Mouse (Mus musculus) granulocyte monocyte progenitor cell, adult 5-6 weeks (primary cell): ENCODE measurements around the gene Htr6. TPM values are rescaled to one million over a fixed set of nuclear protein-coding genes. Genes with fewer than 3 reads are reported as not detected.

Experiments
- ATAC-seq: replicated peaks from 2 replicates; pipeline ENCODE4 v1.8.0; 2016; ENCODE audit warnings: mild to moderate bottlenecking, moderate TSS enrichment, inconsistent platforms; ENCODE audit not compliant: poor library complexity, severe bottlenecking
- total RNA-seq, 2 experiments: library from RNA; stranded (forward) in 1 of 2; stranded (reverse) in 1 of 2; fragments of 200-712, 200-1000 nt in 1 of 2; fragments of >200 nt in 1 of 2; fragmentation: Nextera tagmentation in 1 of 2; gene quantifications; 2 replicates each; pipeline ENCODE4 v1.2.3; 2014 to 2017

Htr6 gene
- total RNA-seq, 2 experiments from 2014 or later, result not detected

DNA sequence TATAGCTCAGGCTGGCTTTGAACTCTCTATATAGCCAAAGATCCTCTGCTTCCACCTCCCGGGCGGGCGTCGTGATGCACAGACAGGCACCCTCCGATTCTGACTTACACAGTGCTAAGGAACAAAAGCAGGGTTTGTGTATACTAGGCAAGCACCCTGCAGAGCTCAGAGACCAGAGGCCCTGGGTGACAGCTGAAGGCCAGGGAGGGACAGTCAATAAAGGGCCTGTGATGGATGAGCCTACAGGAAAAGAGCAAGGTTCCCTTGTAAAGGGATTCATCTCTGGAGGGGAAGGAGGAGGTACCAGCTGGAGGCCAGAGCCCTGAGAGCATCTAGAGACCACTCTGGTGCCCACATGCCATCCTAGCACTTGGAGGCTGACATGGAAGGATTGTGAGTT is 22.0 kb downstream of the Htr6 start:
- no peak for ATAC-seq

DNA sequence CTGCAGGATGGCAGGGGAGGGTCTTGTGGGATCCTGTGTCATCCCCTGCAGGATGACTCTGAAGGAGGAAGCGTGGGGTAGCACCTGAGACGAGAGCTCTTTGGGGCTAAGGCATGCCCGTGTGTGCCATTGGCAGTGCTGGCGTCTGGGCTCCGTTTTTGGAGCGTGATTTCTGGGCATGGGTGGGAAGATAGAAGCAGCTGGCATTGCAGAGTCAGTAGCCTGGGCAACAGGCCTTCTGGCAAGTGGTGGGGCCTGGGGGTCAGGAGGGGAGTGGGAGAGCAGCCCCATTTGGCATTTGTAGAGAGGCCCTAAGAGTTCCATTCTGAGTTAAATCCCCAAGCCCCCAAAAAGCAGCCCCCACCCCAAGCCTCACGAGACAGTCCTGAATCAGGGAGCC is 22.6 kb downstream of the Htr6 start:
- ATAC-seq, result no peak

DNA sequence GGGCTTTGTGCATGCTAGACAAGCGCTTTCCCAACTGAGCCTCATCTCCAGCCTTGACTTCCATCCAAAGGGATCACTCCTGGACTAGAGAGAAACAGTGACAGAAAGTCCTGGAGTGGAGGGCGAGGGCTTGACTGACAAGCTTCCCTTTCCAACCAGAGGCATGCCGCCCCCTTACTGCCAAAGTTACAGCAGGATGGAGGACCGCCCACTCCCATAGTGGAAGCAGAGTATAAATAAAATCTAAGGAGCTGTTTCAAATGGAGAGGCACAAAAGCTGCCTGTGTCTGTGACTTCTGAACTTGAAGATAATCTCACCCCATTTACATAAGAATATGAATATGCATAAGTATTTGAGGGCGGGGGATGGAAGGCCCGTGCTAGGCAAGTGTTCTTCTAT is 26.9 kb downstream of the Htr6 start:
- ATAC-seq, result no peak

- ATAC-seq, result no peak
These were observed 29.0 kb downstream of the Htr6 start for GRCm38 (mm10) chr4:139046354-139046753.

DNA sequence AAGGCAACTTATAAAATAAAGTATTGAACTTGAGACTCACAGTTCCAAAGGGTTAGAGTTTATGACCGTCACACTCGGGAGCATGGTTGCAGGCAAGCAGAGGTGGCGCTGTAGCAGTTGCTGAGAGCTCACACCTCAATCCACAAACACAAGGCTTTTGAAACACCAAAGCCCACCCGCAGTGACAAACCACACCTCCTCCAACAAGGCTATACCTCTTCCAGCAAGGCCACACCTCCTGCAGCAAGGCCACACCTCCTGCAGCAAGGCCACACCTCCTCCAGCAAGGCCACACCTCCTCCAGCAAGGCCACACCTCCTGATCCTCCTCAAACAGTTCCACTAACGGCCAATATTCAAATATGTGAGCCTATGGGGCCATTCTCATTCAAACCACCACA is 30.8 kb downstream of the Htr6 start:
- no peak for ATAC-seq

GRCm38 (mm10) chr4:139043600-139043999 is 31.8 kb downstream of the Htr6 start:
- peak; percentile 93 for ATAC-seq

DNA sequence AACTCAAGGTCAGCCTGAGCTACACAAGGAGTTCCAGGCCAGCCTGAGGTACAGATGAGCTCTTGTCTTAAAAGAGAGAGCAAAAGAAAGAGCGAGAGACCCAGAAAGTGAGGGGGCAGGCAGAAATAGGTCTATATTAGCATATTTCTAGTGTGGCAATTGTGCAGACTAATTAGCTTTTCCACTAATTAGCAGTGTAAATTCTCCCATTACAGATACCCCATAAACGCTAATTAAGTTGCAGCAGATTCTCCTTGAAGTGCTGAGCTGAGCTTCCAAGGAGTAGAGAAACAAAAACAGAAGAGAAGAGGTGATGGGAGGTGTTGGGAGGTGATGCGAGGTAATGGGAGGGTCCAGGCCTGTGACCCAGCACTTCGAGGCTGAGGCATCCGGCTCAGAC is 32.8 kb downstream of the Htr6 start:
- no peak for ATAC-seq

- ATAC-seq, result no peak
These were observed 35.1 kb downstream of the Htr6 start for GRCm38 (mm10) chr4:139040084-139040839.

- no peak for ATAC-seq
These were observed 37.4 kb downstream of the Htr6 start for GRCm38 (mm10) chr4:139037795-139038607.

GRCm38 (mm10) chr4:139035799-139036198 is 39.6 kb downstream of the Htr6 start:
- no peak for ATAC-seq

DNA sequence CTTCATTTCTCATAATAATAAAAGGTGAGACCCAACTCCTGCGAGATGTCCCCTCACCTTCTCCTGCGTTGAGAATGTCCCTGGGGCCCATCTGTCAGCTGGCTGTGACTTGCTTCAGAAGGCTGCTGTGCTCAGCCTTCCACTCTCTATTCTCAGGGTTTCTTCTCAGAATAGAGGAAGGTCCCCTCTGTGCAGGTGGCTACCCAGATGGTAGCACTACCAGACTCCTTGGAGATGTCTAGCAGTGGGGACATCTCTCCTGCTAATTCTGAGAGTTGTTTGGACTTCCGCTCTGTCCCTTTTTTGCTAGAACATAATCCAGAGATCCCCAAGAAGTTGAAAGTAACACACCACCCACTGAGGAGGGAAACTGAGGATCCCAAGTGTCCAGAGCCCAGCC is 40.4 kb downstream of the Htr6 start:
- ATAC-seq, result no peak

GRCm38 (mm10) chr4:139034540-139034939 is 40.8 kb downstream of the Htr6 start:
- ATAC-seq, result no peak

GRCm38 (mm10) chr4:139034010-139034367 is 41.4 kb downstream of the Htr6 start:
- ATAC-seq, result no peak

- ATAC-seq, result no peak
These were observed 41.9 kb downstream of the Htr6 start for GRCm38 (mm10) chr4:139033263-139034009.

DNA sequence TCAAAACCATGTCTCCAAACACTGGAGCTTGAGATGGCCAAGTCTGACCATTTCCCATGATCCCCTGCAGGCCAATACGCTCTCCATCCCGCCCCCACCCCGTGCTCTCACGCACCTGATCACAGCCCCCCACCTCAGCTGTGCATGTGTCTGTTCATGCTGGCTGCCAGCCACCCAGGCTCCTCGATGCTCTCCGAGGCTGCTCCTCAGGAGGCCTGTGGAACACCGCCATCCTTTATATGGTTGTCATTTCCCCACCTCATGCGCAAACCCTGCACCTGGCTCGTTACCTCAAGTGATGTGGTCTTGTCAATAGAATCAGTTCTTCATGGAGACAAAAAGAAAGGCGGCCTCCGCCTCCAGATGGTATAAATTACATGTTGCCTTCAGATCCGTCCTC is 42.8 kb downstream of the Htr6 start:
- ATAC-seq, result no peak

DNA sequence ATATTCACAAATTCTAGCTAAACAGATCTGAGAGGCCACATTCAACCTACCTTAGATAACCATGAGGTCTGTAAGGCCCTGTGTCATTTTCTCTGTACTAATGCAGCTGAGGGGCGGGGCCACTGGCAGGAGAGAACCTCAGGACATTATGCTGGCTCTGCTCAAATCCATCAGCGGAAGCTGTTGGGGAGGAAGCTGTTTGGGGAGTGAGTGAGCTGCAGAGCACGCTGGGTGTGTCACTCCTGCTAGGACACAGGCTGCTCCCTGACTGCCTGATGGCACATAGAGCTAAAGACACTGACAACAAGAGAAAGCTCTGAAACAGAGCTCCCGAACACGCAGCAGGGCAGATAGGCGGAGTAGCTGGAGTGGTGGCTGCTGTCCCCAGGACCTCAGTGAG is 44.7 kb downstream of the Htr6 start:
- no peak for ATAC-seq

DNA sequence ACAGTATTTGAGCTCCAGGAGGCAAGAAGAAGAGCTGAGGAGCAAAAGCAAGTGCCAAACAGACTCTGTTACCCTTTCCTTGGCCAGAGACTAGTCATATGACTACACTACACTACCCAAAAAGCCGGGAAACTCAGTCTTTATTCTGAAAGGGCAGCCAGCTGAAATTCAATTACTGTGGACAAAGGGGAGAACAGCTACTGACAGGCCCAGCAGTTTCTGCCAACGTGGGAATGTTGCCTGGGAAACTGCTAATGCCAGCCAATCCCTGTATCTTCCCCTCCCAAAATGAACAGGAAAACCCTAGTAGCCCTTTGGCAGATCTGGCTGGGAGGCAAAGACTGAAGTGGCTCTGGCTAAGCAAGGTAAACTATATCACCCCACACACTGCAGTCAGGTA is 51.0 kb downstream of the Htr6 start:
- ATAC-seq, result no peak

DNA sequence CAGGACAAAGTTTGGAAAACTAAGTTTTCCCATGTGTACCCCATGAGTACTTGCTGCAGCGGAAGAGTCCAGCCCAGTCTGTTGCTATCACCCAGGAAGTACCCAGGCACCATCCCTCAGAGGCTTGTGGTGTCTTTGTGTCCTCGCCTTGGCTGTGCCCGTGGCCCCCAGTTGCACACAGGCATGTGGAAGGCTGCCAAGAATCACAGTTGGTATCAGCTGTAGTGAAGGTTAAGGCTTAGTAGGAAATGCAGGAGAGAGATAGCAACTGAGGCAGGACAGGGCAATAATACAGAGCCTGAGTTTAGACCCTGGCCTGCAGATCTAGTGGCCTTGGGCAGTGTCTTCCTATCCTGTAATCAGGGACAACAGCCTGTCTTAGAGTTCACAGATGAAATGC is 55.0 kb downstream of the Htr6 start:
- ATAC-seq, result no peak

- ATAC-seq, result no peak
These were observed 56.0 kb downstream of the Htr6 start for GRCm38 (mm10) chr4:139019413-139019812.

DNA sequence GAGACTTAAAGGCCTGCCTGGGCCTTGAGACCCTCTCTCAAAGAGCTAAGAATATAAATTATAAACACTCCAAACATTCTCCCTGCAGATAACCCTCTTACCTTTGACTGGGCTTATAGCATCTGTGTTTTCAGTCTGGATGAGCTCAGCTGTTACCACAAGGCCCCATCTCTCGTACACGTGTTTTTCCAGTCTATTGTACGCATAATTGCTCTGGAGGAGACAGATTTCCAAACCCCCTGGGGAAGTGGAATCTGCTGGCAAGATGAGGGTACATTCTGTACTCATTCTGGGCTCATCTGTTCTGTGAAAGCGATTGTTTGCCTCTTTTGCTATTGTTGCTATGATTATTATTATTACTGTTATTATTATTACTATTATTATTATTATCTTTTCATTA is 56.4 kb downstream of the Htr6 start:
- ATAC-seq, result no peak

DNA sequence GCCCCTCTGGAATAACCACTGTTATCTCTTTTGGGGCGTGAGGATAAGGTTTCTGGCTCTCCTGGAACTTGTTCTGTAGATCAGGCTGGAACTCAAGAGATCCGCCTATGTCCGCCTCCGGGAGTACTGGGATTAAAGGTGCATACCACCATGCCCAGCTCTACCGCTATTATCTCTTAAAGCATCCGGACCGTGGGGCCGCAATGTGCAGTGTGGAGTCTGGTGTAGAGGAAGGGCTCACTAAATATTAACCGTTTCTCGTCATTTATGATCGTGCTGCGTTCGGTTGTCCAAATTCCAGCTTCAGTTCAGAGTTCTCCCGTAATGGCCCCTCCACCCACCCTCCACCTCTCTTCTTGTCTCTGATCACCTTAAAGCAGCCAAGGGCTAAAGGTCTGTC is 57.0 kb downstream of the Htr6 start:
- no peak for ATAC-seq
